Mouse (Mus musculus) thymus, postnatal 10 days (tissue): ENCODE results near the gene Ankrd36.

Source experiments
- DNase-seq, 2 experiments: peaks; one replicate each; pipeline ENCODE4 v3.0.0; 2021; ENCODE audit warnings: low spot score in 2 of 2

Ankrd36 gene

DNA sequence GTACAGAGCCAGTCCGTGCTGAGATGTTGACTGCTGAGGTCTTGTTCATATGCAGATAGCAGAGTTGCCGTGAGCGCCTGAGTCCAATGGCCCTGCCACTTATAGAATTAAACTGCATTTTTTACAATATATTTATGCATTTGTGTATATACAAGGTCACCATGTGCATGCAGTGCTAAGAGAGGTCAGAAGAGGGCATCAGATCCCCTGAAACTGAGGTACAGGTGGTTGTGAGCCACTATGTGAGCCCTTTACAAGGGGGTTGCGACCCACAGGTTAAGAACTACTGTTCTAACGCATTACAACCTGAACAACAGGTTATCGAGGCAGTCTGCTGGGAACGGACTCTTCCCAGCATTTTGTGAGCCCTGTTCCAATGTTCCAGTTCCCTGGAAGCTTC lies 80.8 kb downstream of the Ankrd36 start:
- peak in 1 of 2 experiments; percentile 12 for DNase-seq

DNA sequence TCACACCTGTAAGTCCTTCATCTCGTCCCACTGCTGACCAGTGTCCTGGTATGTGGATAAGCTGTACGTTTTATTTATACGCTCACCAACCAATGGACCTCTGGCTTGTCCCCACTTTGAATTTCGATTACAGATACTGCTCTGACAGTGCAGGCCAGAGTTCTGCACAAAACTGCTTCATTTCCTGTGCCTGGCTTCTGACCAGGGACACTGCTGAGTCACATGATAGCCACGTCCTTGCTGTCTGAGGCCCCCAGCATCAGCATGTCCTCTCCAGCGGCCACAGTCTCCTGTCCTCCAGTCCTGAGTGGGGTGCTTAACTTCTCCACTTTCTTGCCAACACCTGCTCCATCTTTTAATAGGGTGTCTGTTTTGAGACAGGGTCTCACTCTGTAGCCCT lies 113.1 kb downstream of the Ankrd36 start:
- no peak for DNase-seq

GRCm38 (mm10) chr11:5684283-5684682 lies 114.8 kb downstream of the Ankrd36 start:
- no peak for DNase-seq

- peak in 1 of 2 experiments; percentile 35 for DNase-seq
Measured at GRCm38 (mm10) chr11:5691775-5692174, 122.3 kb downstream of the Ankrd36 start.

DNA sequence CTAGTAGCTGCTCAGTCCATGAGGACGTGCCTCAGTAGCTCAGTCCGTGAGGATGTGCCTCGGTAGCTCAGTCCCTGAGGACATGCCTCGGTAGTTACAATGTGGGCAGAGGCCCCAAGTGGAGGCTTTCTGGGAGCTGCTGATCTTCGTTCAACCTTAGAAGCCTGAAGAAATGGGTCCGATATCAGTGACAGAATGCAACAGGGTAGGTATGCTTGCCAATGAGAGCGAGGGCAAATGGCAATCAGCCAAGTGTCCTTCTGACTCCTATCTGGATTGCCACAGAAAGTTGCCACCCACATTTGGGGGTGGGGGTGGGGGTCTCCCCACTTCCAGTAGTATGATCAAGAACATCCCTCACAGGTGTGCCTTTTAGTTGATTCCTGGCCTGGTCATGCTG lies 131.3 kb downstream of the Ankrd36 start:
- DNase-seq = no peak

GRCm38 (mm10) chr11:5701300-5701699 lies 131.8 kb downstream of the Ankrd36 start:
- DNase-seq = no peak

DNA sequence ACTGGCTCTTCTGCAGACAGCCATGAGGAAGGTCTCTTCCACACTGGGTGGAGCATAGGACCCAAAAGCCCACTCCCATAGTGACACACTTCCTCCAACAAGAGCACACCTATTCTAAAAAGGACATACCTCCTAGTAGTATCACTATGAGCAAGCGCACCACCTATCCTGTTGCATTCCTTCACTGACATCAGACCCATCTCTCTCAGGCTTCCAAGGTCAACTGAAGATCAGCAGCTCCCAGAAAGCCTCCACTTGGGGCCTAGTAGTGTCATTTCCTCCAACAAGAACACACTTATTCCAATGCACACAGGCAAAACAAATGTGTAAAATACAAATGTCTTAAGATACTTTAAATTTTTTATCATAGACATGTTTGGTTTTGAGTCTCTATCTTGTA lies 132.3 kb downstream of the Ankrd36 start:
- DNase-seq = no peak

GRCm38 (mm10) chr11:5702271-5702956 lies 132.9 kb downstream of the Ankrd36 start:
- DNase-seq = no peak

DNA sequence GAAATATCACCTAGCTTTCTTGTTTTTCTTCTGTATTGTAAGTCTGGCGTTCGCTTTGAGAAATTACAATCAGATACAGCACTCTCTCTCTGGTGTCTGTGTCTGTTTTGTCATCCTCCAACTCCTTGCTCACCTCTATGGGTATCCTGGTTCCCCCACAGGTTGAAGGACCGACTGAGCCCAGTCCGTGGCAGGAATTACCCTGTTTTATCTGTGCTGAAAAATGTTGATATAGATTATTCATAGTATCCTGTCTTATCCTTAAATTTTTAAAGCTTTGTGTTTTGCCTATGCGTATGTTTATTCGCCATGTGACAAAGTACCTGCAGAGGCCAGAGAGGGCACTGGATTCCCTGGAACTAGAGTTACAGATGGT lies 133.5 kb downstream of the Ankrd36 start:
- DNase-seq = no peak

GRCm38 (mm10) chr11:5703341-5703740 lies 133.9 kb downstream of the Ankrd36 start:
- DNase-seq = no peak

- DNase-seq = no peak
Measured at GRCm38 (mm10) chr11:5705972-5706371, 136.5 kb downstream of the Ankrd36 start.

DNA sequence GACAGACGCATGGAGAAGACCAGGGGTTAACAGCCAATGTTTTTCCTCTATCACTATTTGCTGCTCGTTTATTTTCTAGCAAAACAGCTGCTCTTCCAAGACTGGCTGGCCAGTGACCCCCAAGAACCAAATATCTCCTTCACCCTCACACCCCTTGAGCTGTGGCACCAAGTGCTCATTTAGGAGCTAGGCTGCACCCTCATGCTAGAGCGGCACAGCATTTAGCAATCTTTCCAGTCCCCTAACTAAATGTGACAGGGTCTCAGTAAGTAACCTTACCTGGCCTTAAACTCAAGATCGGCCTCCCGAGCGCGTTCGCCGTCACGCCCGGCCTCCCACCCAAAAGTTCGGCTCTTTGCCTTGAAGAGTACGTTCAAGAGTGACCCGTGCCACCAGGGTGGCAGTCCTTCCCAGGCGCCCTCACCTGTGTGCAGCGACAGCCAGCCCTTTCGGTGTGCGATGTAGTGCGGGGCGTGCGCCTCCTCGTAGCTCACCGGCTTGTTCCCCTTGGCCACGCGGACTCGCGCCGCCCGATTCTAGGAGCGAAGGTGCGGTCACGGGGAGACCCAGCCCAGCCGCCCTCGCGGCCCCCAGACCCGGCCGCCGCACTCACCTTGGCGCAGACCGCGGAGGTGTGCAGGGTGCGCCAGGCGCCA lies 137.5 kb downstream of the Ankrd36 start:
- DNase-seq = peak in 1 of 2 experiments; percentile 41

GRCm38 (mm10) chr11:5707530-5708353 lies 138.3 kb downstream of the Ankrd36 start:
- DNase-seq = peak; percentile 72 to 87

DNA sequence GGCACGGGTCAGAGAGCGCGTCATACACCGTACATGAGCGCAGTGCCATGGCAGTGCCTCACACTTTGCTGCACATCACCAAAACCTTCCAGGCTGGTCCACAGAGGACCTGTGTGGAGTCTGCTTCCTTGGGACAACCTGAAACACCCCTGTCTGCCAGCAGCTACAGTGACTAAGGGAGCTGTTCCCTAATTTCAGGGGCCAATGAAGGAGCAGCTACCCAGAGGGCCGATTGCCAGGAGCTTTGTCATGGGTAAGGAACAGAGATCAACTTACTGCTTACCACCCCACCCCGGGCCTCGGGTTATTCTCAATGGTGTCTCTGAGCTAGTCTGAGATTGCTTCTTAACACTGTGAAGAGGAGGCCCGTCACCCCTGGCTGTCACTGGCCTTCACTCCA lies 145.7 kb downstream of the Ankrd36 start:
- DNase-seq = no peak

GRCm38 (mm10) chr11:5715630-5716105 lies 146.2 kb downstream of the Ankrd36 start, which contains the start of gene Mrps24:
TSS of gene Mrps24 (minus strand) at chr11:5715680.
- no peak for DNase-seq

DNA sequence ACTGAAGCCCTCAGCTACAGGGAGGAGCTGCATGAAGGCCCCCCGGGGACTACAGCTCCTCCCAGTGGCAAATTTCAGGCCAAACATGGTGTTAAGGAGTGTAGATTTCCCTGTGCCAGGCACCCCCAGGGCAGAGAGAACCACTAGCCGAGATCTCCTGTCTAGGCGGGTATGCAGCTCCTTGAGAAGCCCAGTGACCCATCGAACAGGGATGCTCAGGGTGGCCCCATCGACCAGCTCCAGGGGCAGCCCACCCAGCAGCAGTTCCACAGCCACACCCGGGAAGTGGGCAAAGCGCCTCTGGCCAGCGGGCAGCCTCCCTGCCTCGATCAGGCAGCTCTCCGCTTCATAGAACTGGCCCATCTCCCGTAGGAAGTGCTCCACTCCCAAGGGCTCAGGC lies 146.8 kb downstream of the Ankrd36 start:
- DNase-seq = no peak

GRCm38 (mm10) chr11:5716938-5717705 lies 147.6 kb downstream of the Ankrd36 start:
- no peak for DNase-seq

DNA sequence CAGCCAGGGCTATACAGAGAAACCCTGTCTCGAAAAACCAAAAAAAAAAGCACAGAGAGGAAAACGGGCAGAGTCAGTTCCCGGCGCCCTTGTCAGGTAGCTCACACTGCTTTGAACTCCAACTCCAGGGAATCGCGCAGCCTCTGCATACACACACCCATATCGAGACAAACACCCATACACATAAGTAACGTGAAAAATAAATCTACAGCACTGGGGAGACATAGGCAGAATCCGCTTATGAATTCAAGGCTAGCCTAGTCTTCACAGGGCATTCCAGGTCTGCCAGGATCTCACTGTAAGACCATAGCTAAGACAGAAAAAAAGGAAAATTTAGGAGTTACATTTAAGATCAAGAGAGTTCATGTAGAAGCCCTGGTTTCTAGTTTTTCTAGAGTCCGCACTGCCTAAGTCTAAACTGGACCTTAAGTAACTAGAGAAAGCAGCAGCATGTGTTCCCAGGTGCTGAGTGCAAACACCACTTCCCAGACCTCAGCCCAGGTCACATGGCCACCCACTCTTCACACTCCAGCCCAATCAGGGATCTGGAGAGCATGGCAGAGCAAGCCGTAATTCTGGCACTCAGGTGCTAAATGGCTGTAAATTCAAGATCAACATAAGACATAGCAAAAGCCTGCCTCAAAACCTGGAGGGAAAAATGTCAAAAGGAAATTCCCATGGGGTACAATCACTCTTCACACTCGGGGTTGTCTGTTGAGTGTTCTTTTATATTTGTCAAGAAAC lies 149.3 kb downstream of the Ankrd36 start:
- DNase-seq = no peak

GRCm38 (mm10) chr11:5729582-5729981 lies 160.1 kb downstream of the Ankrd36 start:
- no peak for DNase-seq

DNA sequence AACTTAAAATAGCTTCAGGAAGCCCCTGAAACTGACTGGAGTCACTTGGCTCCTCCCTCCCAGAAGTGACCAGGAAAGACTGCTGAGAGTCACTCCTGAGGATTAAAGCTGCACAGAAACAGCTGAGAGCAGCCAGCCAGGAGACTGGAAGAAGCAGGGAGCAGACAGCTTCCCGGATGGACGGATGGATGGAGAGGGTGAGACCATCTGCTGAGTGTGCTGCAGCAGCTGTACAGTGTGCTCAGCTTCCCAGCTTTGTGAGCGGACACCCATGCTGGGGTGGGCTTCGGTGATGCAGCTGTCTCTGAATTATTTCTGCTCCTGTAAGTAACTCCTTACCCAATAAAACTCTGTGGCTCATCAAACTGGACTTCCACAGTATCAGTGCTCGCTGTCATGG lies 162.9 kb downstream of the Ankrd36 start:
- no peak for DNase-seq

DNA sequence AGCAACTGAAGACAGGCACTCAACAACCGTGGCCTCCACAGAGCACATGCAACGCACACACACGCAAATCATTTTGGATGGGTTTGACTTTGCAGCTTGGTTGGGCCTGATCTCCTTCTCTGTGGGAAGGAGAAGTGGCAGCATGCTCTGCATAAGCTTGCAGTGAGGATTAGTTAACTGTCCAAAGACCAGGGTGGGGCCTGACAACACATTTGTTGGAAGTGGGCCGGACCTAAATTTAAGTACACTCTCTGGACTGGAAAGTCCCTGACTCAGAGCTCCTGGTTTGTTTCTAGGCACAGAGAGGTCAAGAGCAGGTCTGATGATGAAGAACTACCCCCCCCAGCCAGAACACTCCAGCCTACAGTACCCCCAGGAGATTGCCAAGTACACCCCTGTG lies 164.8 kb downstream of the Ankrd36 start:
- no peak for DNase-seq
